Mouse (Mus musculus) embryonic facial prominence, embryonic 11.5 days (tissue): Measurements from ENCODE around the gene Pex6. TPM values are rescaled to one million over a fixed set of nuclear protein-coding genes. Genes with fewer than 3 reads are reported as not detected.

Source experiments
- ATAC-seq: fragments of 200-750 bp; cut with Nextera tagmentation; replicated peaks from 2 replicates; pipeline ENCODE4 v1.8.0; 2017; ENCODE audit warnings: low read depth; ENCODE audit not compliant: insufficient number of reproducible peaks, low FRiP score, low TSS enrichment
- DNase-seq: peaks from one replicate; pipeline ENCODE4 v3.0.0-alpha.2; 2015; ENCODE audit warnings: low spot score
- H3K27ac ChIP-seq: fragments of 300-500 bp; sonication (generic); replicated peaks from 2 replicates; pipeline ENCODE4 v1.5.1; 2014; ENCODE audit warnings: mild to moderate bottlenecking, low read depth, low read length, control low read depth
- H3K27me3 ChIP-seq: fragments of 300-500 bp; sonication (generic); 2 replicates; pipeline ENCODE4 v1.6.1; 2014; ENCODE audit warnings: mild to moderate bottlenecking, low read length, moderate library complexity, mixed read lengths; ENCODE audit not compliant: control insufficient read depth, insufficient read depth
- H3K36me3 ChIP-seq: fragments of 300-500 bp; sonication (generic); replicated peaks from 2 replicates; pipeline ENCODE4 v1.6.1; 2014; ENCODE audit warnings: low read depth, mild to moderate bottlenecking, low read length, moderate library complexity, mixed read lengths; ENCODE audit not compliant: control insufficient read depth, insufficient read depth
- H3K4me1 ChIP-seq: fragments of 300-500 bp; sonication (generic); 2 replicates; pipeline ENCODE4 v1.6.1; 2014; ENCODE audit warnings: low read length, mixed read lengths; ENCODE audit not compliant: control insufficient read depth, insufficient read depth
- H3K4me2 ChIP-seq: fragments of 300-500 bp; sonication (generic); 2 replicates; pipeline ENCODE4 v1.6.1; 2014; ENCODE audit warnings: low read depth, mild to moderate bottlenecking, control low read depth, low read length, moderate library complexity
- H3K4me3 ChIP-seq: fragments of 300-500 bp; sonication (generic); 2 replicates; pipeline ENCODE4 v1.5.1; 2014; ENCODE audit warnings: low read depth, low read length, control low read depth
- H3K9ac ChIP-seq: fragments of 300-500 bp; sonication (generic); replicated peaks from 2 replicates; pipeline ENCODE4 v1.6.1; 2014; ENCODE audit warnings: mild to moderate bottlenecking, control low read depth, low read length
- H3K9me3 ChIP-seq: fragments of 300-500 bp; sonication (generic); replicated peaks from 2 replicates; pipeline ENCODE4 v1.6.1; 2016; ENCODE audit warnings: mild to moderate bottlenecking, low read length, inconsistent platforms, mixed read lengths; ENCODE audit not compliant: control insufficient read depth
- WGBS: fragments of 180-500 bp; shearing (Covaris S2); extraction: QIAGEN DNeasy Blood & Tissue Kit; methylation state at CpG from one replicate; pipeline ENCODE4 v1.1.7; 2014; 5-methylcytosine and 5-hydroxymethylcytosine counted together
- polyA plus RNA-seq: library from polyadenylated mRNA; unstranded; fragments of >200 nt; fragmentation: Nextera tagmentation; extraction: Ambion mirVana; gene quantifications from 2 replicates; pipeline ENCODE4 v1.2.1, GENCODE M21; 2014

The Pex6 gene
- polyA plus RNA-seq, 1 experiment from 2014 or later = 13.9 TPM

DNA sequence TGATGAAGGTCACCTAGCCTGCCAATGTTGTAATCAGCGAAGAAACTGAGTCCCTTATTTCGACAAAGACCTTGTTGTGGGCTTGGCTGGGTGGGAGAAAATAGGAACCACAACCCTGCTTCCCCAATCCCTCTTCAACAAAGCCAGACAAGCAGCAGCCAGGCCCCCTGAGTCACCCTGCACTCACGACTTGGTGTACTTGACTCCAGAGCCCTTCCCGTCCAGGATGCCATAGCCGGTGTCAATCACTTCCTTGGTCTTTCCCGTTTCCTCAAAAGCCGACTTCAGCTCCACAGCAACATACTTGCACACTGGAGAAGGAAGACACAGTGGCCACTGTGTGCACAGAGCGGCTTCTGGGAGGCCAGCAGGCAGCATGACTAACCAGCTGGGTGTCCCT is 36.0 kb downstream of the Pex6 start:
- H3K27ac ChIP-seq = no peak overlapping the region
- no peaks in the 10 kb centered on the region for H3K27me3 ChIP-seq
- H3K4me1 ChIP-seq = no peaks in the 10 kb centered on the region
- ATAC-seq (no peak), DNase-seq (no peak)
- 85% methylated on average over 8 of the region's 8 CpGs for WGBS
- no peak overlapping the region for H3K4me3 ChIP-seq
- no peak overlapping the region for H3K4me2 ChIP-seq
- H3K9me3 ChIP-seq = no peaks in the 10 kb centered on the region
- no peaks in the 10 kb centered on the region for H3K36me3 ChIP-seq
- no peak overlapping the region; the same call in 1 of the 2 replicates for H3K9ac ChIP-seq

DNA sequence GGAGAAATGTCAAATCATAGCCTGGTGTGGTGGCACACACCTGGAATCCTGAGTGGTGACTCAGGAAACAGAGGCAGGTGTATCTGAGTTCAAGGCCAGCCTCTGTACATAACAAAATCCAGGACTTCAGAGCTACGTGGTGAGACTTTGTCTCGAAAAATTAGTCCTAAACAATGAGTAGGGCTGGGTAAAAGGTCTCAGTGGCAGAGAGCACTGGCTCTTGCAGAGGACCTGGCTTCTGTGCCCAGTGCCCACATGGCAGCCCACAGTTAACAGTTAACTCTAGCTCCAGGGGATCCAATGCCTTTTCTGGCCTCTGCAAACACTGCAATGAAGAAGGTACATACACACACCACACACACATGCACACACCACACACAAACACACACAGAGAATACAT is 36.5 kb downstream of the Pex6 start:
- 96% methylated on average over 2 of the region's 2 CpGs for WGBS
- Histone ChIP-seq H3K9me3 (no peaks in the 10 kb centered on the region), H3K27ac (no peak overlapping the region), H3K9ac (no peak overlapping the region), H3K4me1 (no peaks in the 10 kb centered on the region), H3K27me3 (no peaks in the 10 kb centered on the region), H3K4me3 (no peak overlapping the region), H3K4me2 (no peak overlapping the region), H3K36me3 (no peaks in the 10 kb centered on the region)
- no peak for ATAC-seq
- DNase-seq = no peak

DNA sequence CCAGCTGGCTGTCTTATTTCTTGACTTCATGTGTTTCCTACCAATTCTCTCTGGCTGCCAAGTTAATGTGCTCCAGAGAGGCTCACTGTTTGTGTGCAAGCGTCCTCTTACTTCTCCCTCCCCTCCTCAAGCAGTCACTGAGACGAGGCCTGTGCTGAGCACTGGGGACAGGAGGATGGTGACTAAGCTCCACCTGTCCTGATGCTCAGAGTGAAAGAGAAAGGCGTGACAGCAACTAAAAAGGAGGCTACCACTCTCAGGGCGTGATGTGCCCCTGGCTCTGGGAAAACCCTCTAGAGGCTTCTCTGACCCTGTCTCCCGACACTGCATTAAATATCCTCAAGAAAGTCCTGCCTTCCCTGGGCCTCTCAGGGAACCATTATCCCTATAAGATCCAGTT is 38.0 kb downstream of the Pex6 start:
- Histone ChIP-seq H3K4me3 (no peak overlapping the region), H3K27me3 (no peaks in the 10 kb centered on the region), H3K4me1 (no peaks in the 10 kb centered on the region), H3K4me2 (no peak overlapping the region), H3K9ac (no peak overlapping the region), H3K9me3 (no peaks in the 10 kb centered on the region), H3K27ac (no peak overlapping the region), H3K36me3 (no peaks in the 10 kb centered on the region)
- DNase-seq (no peak), ATAC-seq (no peak)
- 85% methylated on average over 5 of the region's 5 CpGs for WGBS

DNA sequence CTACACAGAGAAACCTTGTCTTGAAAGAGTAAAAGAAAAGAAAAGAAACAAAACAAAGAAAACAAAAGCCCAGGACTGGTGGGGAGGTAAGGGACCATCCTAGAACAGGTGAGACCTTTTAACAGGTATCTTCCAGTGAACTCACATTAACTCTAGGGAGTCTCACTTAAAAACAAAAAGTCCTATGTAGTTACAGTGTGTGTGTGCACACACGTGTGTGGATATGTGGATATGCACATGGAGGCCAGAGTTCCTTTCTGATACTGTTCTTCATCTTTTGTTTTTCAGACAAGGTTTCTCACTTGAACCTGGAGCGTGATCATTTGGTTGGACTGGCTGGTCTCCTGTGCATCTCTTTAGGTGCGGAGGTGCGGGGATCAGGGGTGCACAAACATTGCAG is 39.3 kb downstream of the Pex6 start:
- DNase-seq = no peak
- no peak overlapping the region for H3K27ac ChIP-seq
- H3K9ac ChIP-seq = peak overlapping the region; percentile 71; the same call in 1 of the 2 replicates
- no peak overlapping the region; the same call in 1 of the 2 replicates for H3K4me3 ChIP-seq
- H3K36me3 ChIP-seq = no peaks in the 10 kb centered on the region
- no peaks in the 10 kb centered on the region for H3K9me3 ChIP-seq
- no peak overlapping the region; the same call in 1 of the 2 replicates for H3K4me2 ChIP-seq
- H3K27me3 ChIP-seq = no peaks in the 10 kb centered on the region
- 92% methylated on average over 4 of the region's 4 CpGs for WGBS
- no peak for ATAC-seq
- no peaks in the 10 kb centered on the region for H3K4me1 ChIP-seq

DNA sequence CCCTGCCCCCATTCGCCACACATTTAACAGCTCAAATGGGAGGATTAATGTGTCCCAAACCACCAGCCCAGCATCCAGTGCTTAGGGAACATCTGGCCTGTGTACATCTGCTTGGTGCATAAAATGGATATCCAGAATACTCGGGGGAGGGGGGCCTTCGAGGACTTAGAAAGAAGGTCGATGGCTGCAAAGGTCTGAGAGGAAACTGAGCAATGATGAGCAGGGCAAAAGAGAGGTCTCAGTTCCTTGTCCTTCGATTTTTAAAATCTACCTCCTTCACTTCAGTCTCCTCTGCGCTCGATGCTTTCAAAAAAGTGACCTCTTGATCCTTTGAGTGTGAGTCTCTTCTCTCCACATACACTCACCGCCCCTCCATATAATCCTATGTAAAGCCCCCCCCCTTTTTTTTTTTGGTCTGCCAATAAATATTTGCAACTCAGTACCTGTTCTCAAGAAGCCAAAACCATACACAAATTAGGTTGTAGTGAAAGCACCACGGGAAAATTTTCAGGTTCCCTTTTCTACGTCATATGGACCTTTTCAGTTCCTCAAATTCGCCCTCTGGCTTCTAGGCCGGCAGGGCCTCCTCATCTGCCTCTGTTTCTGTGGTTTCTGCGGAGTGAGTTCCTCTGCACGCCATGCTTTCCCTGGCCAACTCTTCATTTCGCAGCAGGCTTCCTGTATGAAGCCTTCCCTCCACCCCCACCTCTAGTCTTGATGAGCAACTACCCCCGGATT is 40.0 kb downstream of the Pex6 start:
- 28% methylated on average over 16 of the region's 16 CpGs for WGBS
- ATAC-seq (no peak), DNase-seq (no peak)
- no peaks in the 10 kb centered on the region for H3K36me3 ChIP-seq
- H3K4me1 ChIP-seq = no peaks in the 10 kb centered on the region
- H3K9ac ChIP-seq = peak overlapping the region; percentile 71
- H3K27me3 ChIP-seq = no peaks in the 10 kb centered on the region
- H3K9me3 ChIP-seq = no peaks in the 10 kb centered on the region
- H3K4me2 ChIP-seq = peak overlapping the region; percentile 50
- H3K27ac ChIP-seq = peak overlapping the region; percentile 78
- peak overlapping the region; percentile 73 for H3K4me3 ChIP-seq

DNA sequence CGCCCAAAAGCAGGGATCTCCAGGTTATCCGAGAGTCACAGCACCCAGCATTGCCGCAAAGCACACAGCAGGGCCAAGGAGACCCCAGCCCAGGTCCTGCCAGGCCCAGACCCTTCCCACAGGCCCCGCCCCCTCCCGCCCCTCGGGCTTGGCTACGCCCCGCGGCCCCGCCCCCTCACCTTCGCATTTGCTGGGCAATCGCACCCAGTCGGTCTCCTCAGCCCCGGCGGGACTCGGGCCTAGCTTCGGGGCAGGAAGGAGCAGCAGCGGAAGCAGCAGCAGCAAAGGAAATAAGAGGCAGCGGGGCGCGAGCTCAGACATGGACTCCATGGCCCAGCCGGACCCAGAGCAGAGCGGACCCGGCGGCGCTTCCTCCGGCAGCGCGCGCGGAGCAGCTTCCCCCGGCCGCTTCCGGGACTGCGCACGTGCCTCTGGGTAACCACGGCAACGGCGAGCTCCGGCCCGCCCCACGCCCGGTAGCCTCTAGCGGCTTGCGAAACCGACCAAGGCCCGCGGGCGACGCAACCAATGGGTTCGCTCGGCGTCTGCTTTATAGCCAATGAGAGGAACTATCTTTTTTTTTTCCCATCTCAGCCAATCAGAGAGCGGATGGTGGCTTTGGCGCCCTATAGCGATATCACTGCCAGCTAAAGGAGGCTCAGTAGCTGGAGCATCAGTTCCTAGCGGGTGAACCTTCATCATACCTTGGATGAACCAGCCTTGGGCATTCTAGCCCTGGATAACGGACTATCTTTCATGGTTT is 40.7 kb downstream of the Pex6 start, which contains the start of gene Cnpy3:
TSS of gene Cnpy3 (minus strand) at position 421 of the 763 bp plus-strand sequence.
- Histone ChIP-seq H3K9ac (peak within 1 kb of the TSS; percentile 71), H3K4me2 (peak within 1 kb of the TSS; percentile 50), H3K36me3 (no peaks in the 10 kb centered on the region), H3K27me3 (no peaks in the 10 kb centered on the region), H3K4me1 (no peaks in the 10 kb centered on the region), H3K27ac (peak within 1 kb of the TSS; percentile 78), H3K4me3 (peak within 1 kb of the TSS; percentile 73), H3K9me3 (no peaks in the 10 kb centered on the region)
- ATAC-seq (peak; percentile 98), DNase-seq (peak; percentile 98)
- under 1% methylated on average over 58 of the region's 58 CpGs for WGBS

DNA sequence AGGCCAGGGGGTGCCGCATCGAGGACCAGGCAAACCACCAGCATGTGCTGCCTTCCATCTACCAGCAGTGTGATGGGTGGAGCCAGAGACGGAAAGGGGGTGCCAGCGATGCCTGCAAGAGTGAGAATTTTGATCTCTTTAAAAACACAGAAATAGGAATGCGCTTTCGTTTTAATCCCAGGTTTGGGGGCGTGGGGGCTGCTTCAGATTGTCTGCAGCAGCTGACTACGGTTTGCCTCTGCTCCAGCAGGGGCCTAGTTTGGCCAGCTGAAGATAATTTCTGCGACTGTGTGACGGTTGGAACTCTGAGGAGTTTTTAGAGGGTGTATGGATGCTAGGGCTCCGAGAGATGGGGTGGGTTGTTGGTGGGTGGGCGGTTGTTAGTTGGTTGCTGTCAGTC is 47.5 kb downstream of the Pex6 start:
- Histone ChIP-seq H3K27ac (no peak overlapping the region), H3K4me3 (no peak overlapping the region), H3K36me3 (no peaks in the 10 kb centered on the region), H3K4me2 (no peak overlapping the region), H3K4me1 (no peaks in the 10 kb centered on the region), H3K9me3 (no peaks in the 10 kb centered on the region), H3K9ac (no peak overlapping the region), H3K27me3 (no peaks in the 10 kb centered on the region)
- 80% methylated on average over 12 of the region's 12 CpGs for WGBS
- DNase-seq = no peak
- ATAC-seq = no peak

DNA sequence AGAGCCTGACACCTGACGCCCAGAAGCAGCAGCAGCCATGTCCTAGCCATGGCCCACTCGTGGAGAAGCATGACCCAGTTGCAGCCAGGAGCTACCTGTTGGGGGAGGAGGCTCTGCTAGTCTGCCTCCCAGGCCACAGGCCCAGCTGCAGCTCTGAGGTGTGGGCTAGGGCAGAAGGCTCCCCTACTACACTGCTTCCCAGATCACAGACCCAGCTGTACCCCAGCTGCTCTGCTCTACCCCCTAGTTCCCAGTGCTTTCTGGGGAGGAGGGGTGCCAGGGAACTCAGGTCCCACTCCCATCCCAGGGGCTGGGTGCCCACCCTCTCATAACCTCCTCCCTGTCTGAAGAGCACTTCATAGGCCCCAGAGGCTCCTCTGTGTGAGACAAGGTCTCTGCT is 52.3 kb downstream of the Pex6 start, which contains the start of gene Ptcra:
TSS of gene Ptcra (minus strand) at position 169 of the 400 bp plus-strand sequence.
- H3K27me3 ChIP-seq = no peaks in the 10 kb centered on the region
- no peak within 1 kb of the TSS for H3K4me2 ChIP-seq
- H3K9me3 ChIP-seq = no peaks in the 10 kb centered on the region
- H3K4me1 ChIP-seq = no peaks in the 10 kb centered on the region
- ATAC-seq = 0 out of 2 replicates have a peak, but pooled peaks have one; percentile 56
- H3K36me3 ChIP-seq = no peaks in the 10 kb centered on the region
- no peak for DNase-seq
- no peak within 1 kb of the TSS for H3K4me3 ChIP-seq
- no peak within 1 kb of the TSS for H3K9ac ChIP-seq
- WGBS = 60% methylated on average over 2 of the region's 2 CpGs
- H3K27ac ChIP-seq = no peak within 1 kb of the TSS
